Mouse (Mus musculus) kidney, adult 18-20 months (tissue): Measurements from ENCODE around the gene Stk33.
"Not testable (repeated sequence)": the region's sequence is repeated elsewhere in the genome, so short reads cannot be mapped to it uniquely, and the experiment has no call there.

Experiments
- DNase-seq: peaks from one replicate; pipeline ENCODE4 v3.0.0; 2021

Stk33 gene

DNA sequence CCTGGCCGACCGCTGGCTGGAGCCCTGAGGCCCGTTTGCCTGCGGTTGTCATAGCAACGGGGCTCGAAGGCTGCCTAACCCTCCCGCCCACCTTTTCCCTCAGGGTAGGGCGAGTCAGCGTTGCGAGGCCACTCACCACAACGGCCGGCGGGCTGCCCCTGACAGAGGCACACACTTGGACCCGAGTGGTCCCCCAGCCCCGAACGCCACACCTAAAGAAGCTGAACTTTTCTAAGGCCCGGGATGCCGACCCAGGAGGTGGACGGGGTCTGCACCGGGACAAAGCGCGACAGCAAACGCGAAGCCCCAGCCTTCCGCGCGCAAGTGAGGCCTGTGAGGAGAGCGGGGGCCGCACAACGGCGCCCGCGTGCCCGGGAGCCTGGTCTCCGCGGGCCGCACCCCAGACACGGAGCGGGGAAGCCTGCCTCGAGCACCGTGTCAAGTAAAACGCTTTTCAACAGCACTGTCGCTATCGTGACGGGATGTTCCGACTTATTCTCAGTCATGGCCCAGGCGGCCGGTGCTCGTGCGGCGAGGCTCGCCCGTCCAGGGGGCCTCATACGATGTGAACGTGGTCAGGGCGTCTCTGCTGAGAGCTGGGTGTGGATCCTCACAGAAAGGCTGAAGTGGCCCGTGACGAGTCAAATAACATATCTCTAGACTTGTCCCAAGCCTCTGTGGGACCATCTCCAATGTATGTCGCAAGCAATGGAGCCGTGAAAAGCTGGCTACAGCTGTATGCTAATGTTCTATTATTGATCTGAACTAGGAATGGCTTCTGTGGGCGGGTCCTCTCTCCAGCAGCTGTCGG lies at the start of gene Stk33:
Gene Stk33 (minus strand): TSS at position 301 of the 811 bp plus-strand sequence.
- no peak for DNase-seq

DNA sequence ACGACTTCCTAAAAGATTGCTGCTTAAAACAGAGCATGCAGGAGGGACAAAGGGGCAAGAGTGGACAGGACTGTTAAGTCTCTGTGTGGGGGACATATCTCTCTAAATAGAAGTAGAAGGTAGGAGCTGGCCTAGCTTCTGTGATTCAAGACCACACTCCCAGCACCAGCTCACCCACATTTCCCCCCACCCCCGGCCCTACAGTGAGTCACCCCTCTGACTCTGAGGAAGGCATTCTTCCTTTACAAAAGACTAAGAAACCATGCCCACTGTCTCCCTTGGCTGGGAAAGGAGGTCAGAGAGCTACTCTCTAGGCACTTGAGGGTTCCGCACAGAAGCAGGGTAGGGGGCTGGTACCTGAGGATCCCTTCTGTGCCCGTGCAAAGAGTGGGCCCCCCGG lies 45.3 kb upstream of the Stk33 start:
- DNase-seq, result no peak

DNA sequence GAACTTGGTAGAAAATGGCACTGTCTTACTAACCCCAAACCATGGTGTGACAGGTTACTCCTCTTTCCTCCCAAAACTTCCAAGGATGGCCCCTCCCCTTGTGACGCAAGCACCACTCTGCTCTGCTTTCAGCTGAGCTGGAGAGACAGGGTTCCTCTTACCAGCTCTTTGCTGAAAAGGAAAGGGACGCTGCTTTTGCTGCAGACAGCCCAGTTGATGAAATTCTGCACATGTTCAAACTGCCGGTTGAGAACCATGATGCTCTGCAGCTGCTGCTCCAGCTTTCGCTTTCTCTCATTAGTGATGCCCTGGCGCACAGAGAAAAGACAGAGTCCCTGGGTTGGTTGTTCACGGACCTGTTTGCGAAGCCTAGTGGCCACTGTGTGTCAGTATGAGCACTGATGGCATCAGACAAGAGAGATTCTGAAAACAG lies 41.9 kb upstream of the Stk33 start:
- DNase-seq, result no peak

DNA sequence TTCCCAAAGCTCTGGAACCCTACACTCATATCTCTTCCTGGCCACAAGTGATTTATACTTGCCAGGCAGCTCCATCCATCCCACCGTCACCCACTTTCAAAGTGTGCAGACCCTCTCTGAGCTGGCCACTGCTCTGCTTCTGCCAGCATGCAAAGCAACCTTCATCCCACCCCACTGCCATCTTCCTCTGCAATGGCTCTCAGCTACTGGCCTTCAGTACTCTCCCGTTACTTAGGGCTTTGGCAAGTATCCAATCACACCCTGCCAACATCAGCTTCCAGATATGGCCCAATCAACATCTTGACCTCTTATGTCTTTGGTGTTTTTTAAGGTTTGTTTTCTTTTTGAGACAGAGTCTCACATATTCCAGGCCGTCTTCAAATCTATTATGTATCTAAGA lies 39.0 kb upstream of the Stk33 start:
- DNase-seq, result no peak

DNA sequence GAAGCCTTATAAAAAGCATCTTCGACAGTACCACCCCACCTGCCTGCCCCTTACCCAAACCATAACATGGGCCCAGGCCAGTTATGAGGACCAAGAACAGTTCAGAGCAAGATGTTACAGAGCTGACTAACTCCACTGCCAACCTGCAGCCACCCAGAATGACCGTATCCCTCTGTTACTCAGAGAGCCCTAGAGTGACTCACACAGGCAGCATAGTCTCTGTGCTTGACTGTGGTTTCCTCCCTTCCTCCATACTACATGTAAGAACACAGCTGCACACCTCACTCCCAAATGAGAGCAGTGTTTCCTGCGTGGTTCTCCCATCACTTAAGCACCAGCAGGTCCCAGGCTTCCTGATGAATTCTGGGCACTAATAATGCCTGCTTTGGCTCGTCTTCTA lies 31.8 kb upstream of the Stk33 start:
- DNase-seq, result no peak

DNA sequence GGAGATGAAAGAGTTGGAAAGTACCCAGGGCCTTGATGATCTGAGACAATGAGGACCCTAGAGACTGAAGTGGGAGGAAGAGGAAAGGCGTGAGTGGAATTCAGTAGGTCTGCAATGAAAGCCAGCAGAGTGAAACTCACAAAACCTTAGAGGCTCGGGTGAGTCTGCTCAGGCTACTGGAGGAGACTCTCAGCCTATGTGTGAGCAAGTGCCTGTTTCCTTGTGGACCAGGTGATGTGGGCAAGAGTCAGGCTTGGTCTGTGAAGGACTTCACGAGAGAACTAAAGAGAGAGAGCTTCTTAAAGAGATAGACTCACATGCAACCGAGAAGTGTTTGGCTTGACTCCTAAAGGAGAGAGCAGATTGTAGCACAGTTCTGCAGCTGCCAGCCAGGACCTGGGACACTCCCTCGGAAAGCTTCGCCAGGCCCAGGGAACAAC lies 29.4 kb upstream of the Stk33 start:
- no peak for DNase-seq

DNA sequence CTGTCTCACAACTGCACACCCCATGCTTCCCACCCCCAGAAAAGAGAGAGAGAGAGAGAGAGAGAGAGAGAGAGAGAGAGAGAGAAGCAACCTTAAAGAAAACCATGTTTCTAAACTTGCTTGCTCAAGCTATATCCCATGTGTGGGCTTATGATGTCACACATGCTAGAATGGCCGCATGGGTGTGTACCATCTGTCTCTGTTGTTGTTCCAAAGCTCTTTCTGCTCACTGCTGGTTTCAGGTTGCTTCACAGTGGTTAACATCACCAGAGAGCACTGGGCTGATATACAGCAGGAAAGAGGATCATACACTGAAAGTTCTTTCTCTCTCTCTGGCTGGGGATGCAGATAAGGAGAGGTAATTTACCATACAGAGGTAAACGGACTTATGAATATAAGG lies 28.7 kb upstream of the Stk33 start:
- no peak for DNase-seq

DNA sequence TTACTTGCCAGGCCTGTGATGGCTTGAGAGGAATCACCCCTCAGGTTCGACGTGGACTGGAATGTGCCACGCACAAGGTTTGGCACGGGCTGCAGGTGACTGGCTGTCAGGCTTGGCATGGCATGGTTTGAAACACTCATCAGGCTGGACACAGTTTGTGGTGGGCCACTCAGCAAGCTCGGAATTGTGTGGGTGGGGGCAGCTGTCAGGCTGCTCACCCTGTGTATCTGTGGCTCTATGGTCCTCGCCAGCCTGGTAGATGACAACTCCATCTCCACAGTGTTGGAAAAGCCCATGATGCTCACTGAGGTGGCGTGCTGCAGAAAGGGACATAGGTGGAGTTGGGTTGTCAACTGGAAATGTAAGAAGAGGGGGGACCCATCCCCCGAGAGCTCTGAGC lies 21.8 kb upstream of the Stk33 start:
- no peak for DNase-seq

DNA sequence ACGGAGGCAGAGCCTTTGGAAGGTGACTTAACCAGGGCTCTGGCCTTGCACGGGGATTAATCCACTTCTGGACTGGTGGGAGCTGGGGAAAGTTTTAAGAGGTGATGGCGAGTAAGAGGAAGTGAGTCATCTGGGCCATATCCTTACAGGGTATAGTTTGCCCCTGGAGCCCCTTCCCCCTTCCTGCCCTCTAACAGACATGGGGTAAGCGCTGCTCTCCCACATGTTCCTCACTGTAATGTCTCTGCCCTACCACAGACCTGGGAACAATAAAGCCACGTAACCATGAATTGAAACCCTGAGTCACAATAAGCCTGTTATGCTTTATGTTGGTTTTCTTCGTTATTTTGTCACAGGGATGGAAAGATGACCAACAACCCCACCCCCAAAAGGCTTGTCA lies 17.7 kb upstream of the Stk33 start:
- no peak for DNase-seq

DNA sequence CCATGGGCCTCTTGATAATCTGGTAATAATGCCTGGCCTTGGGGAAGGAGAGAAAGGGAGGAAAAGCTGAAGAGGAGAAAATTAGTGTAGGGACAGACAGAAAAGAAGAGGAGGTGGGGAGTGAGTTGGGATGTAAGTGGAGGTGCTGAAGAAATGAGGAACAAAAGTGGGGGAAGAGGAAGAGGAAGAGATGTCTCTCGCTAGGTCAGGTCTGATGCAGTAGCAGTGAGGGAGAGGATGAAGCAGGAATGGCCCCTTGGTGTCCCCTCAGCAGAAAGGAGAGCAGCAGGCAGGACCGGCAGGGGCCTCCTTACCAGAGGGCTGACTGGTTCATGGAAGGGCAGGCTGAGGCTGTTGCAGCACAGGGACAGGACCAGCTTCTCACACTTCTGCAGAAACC lies 16.9 kb upstream of the Stk33 start:
- no peak for DNase-seq

DNA sequence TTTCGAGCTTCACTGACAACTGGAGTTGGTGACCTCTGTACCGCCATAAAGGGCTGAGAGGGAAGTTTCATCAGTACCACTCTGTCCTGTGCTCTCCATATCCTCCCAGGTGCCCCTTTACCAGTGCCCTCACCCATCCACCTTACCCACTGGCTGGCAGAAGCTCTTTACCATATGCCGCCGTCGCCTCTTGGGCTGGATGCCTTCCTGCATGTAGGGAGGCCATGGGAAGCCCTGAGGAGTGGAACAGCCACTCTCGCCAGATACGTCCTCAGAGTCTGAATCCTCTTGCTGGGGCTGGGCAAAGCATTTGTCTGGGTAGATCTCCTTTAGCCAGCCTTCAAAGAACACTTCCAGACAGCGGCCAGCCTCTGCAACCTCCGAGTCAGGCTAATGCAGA lies 16.0 kb upstream of the Stk33 start:
- no peak for DNase-seq

DNA sequence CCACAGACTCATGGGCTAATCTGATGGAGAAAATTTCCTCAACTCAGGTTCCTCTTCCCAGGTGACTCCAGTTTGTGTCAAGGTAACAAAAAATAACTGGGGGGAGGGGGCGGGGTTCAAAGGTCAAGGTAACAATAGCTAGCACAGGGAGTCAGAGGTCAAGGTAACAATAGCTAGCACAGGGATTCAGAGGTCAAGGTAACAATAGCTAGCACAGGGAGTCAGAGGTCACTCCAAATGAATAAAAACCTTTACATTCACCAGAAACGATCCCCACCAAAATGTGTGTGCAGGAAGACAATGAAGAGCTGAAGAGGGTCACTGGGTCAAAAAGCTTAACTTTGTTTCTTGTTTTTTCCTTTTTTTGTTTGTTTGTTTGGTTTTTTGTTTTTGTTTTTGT lies 9.2 kb upstream of the Stk33 start:
- DNase-seq, result no peak

DNA sequence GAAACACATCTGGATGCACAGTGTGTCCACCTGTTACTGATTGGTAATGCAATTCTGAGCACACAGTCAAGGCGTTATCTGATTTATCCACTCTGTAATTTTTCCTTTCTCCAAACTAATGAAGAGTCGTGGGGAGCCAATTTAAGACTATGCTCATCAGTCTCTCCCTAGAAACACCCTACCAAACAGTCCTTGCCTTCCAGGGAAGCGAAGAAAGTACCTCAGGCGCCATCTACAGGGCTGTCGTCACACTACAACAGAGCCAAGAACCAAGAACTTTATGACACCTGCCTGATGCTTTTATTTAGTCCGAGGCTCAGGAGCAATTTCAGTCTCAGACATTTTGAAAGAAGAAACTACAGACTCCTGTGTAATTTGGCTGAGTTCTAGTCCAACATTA lies 6.1 kb upstream of the Stk33 start:
- peak; percentile 53 for DNase-seq

DNA sequence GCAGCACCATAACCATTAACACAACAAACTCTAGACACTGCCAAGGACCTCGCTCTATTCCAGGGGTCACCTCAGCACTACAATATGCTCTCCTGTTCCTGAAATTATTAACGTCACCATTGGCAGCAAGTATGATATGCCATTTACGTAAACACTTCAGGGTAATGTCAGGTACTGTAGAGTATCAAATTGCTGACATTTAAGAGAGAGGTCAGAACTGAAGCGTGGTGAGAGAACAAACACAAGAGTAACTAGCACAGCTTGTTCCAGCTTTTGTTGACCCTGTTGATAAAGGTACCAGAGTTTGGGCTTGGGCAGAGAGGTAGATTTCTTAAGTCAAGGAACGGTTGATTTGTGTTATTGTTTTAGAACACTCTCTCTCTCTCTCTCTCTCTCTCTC lies 3.9 kb upstream of the Stk33 start:
- DNase-seq, result no peak

DNA sequence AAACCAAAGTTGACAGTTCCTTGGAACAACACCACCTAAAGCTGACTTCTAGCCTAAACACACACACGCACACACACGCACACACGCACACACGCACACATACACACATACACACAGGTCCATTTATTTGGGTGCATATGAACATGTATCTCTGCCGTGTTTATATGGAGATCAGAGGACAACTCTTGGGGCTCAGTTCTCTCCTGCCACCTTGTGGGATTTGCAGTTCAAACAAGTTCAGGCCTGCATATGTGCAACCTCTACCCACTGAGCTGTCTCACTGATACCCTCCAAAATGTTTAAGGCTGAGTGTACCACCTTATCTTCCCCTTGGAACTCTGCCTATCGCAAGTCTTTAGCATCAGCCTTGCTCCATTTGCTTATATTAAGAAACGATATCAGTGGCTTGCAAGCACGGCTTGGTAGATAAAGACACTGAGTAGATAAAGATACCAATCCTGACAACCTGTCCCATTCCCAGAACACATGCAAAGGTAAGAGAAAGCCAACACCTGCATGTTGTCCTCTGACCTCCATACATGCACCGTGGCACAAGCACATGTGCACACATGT lies 1.9 kb upstream of the Stk33 start:
- no peak for DNase-seq

DNA sequence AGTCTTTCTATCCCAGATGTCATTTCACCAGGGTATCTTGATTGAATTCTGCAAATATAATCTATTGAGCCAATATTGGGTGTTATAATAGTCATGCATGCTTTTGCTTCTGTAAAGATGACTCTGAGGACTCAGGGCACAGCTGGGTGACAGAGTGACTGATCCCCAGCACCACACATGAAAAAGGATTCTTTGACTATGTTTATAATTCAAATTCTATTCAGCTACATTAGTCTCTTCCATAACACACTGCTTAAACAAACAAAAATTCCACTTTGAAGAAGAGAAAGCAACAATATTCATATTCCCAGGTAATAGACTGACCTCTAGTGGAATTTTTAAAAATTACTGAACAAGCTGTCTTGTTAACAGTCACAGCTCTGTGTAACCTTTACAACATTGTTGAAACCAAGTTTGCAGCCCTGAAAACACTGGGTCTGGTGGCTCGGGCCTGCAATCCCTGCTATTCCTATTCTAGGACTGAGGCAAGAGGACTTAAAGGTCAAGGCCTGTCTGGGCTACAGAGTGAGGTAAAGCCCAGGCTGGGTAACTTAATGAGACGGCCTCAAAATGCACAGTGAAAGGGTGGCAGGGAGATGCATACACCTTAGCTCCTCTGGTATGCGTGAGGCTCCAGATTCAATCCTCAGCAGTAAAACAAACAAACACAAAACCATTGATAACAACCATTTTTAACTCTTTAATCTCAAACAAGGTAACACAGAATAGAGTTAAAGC lies 14.3 kb downstream of the Stk33 start:
- DNase-seq, result no peak

DNA sequence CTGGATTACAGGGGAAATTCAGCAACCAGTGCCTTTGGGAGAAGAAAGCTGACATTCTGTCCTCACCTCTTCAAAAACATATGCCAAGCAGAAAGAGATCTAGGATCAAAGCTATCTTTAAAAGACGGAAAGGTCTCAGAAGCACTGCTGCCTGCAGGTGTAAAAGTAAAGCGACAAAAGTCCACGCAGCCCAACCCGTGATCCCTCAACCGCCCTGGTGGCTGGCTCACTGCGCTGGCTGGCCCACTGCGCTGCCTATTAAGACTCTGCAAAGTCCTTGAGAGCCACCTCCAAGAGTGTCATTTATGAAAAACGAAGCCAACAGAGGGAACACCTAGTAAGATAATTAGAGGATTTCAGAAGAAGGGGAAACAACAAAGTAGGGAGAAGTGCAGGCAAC lies 16.1 kb downstream of the Stk33 start:
- no peak for DNase-seq

DNA sequence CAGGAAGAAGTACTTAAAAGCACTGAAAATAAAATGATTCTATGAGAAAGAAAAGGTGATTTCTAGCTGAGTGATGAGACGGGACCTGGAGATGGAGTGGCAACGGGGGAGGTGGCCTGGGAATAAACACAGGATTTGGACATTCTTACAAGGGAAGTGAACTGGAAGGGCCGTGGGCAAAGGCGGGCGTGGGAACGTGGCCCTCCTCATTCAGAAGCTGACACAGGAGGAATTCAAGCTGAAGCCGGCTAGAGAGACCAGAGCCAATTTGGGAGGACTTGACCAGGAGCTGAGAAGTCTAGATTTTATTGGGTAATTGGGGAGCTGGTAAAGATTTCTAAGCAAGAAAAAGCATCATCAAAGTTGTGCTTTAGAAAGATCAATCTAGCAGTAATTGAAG lies 33.4 kb downstream of the Stk33 start:
- no peak for DNase-seq

DNA sequence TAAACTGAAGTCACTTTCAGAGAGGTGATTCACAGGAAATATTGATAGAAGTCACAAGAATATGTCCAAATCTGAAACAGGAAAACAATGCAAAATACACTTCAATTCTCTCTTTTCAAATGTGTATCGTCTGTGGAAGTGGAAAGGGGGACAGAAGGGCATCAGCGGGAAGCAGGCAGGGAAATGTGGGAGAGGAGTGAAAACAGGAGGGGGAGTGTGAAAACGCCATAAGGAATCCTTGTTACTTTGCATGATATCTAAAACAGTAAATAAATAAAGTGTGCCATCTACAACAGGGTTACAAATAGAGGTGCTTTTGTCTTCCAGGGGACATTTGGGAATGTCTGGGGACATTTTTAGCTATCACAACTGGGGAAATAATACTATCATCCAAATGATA lies 39.6 kb downstream of the Stk33 start:
- no peak for DNase-seq

DNA sequence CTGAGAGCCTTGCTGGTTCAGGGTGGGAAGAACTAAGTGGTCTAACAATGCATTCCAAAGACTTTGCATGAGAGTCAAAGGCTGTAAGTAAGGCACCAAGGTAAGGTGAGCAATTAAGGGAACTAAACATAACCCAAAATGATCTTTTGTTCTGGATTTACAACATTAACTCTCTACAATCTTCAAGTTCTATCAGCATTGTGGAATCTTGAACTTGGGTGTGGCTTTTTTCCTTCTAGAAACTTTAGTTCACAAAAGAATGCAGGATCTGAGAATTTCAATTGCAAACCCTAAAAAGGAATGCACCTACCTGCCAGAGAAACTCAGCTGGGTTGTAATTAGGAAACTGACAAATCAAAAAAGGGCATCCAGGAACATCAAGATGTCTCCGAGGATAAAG lies 57.8 kb downstream of the Stk33 start:
- DNase-seq, result no peak

DNA sequence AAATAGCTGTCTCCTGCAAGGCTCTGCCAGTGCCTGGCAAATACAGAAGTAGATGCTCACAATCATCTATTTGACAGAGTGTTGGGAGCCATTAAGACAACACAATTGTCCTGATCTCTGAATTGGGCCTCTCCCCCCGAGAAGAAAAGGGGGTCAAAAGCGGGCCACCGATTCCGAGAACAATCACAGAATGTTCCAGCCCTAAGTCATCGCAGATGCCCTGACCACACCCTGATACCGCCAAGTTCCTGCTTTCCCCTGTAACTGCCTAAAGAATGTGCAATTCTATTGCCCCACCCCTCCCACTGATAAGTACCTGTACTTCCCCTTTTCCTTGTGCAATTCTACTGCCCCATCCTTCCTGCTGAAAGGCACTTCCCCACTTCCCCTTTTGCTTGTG lies 65.3 kb downstream of the Stk33 start:
- not testable (repeated sequence) for DNase-seq

DNA sequence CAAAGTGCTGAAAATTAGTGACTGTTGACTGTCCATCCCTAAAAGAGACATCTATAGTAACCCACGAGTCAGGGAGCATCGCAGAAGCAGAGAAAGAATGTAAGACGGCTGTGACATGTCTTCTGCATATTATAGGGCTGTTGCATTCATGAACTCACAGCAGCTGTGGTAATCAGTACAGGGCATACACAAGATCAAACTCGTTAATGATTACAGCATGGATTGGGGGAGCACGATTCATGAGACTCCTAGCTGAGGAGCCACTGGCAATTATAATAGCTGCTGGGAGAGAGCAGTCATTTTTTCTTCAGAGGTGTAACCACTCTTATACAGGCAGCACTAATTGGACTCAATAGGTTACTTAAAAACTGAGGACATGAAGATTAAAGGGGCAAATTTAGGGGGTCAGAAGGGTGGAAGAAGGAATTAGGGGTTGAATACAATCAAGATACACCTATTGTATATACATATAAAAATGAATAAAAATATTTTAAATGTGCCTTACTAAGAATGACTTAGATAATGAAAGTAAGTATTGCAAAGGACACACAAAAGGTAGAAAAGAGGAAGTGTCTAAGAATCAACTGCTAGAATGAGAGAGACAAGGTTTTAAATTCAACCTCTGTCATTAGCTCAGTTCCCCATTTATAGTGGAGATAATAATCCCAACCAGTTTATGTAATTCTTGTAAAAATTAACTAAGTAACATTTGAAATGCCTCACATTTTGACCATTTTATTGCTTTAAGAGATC lies 80.3 kb downstream of the Stk33 start:
- no peak for DNase-seq

DNA sequence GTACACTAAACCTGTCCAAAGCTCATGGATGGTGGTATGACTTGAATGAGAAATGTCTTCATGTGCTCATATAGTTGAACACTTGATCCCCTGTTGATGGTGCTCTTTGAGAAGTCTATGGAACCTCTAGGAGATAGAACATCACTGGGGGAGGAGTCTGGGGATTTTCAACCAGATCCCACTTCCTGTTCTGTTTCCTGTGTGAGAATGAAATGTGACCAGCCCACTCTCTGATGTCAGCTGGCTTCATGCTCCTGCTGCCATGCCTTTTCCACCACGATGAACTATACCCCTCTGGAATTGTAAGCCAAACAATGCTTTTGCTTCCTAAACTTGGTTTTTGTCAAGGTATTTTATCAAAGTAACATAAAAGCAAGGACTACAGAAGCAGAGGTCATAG lies 81.0 kb downstream of the Stk33 start:
- DNase-seq, result no peak
